28 mouse cellular contexts compared by ENCODE assay signal in genomic region chr2:16684529-16684928, GRCm38 (mm10).
DNase-seq lines count a peak whose midpoint lies in the region; ATAC-seq and TF ChIP-seq lines count a peak whose summit lies in the region.
"Had no signal": no experiment of that assay in that cellular context is flagged by ENCODE, and none has a peak within 500 bp of the region (broad histone marks: within the 10 kb centered on the region; RNA-seq: fewer than 3 reads in every experiment).

No protein-coding gene starts in this region.

- no peak overlapping the region for H3K4me3 ChIP-seq in lung, embryonic 15.5 days
- H3K4me3 ChIP-seq in heart, adult 2 months: no peak overlapping the region
- H3K4me3 ChIP-seq: embryonic facial prominence, embryonic 10.5 days; embryonic facial prominence, embryonic 13.5 days; erythroblast, embryonic 14.5 days; forebrain, embryonic 12.5 days; forebrain, embryonic 15.5 days; heart, embryonic 12.5 days; heart, embryonic 15.5 days; hindbrain, embryonic 10.5 days; hindbrain, embryonic 13.5 days had no signal

- TF ChIP-seq EP300 in heart, adult 2 months (IDR thresholded peaks at IDR 0.05; ENCODE audit: insufficient read depth, low read depth, low read length): no peak

- intact Hi-C loops in heart, adult 2 months (cut with DNase I): no loop called here

- no peaks in the 10 kb centered on the region for H3K9me3 ChIP-seq in lung, embryonic 15.5 days
- H3K9me3 ChIP-seq: embryonic facial prominence, embryonic 10.5 days; embryonic facial prominence, embryonic 13.5 days; forebrain, embryonic 12.5 days; forebrain, embryonic 15.5 days; heart, embryonic 12.5 days; heart, embryonic 15.5 days; hindbrain, embryonic 10.5 days; hindbrain, embryonic 13.5 days had no signal

- ATAC-seq in lung, embryonic 15.5 days (ENCODE audit: borderline replicate concordance, extremely low read depth, low FRiP score, low TSS enrichment): no peak
- ATAC-seq in megakaryocyte, adult 5-6 weeks (ENCODE audit: poor library complexity, severe bottlenecking): no peak
- ATAC-seq: activated CD4-positive, CD25-positive, alpha-beta regulatory T cell, adult 4 months; forebrain, embryonic 15.5 days; hindbrain, embryonic 16.5 days had no signal

- H3K4me2 ChIP-seq in lung, embryonic 15.5 days: no peak overlapping the region
- H3K4me2 ChIP-seq: embryonic facial prominence, embryonic 13.5 days; forebrain, embryonic 12.5 days; forebrain, embryonic 15.5 days; heart, embryonic 12.5 days; heart, embryonic 15.5 days; hindbrain, embryonic 13.5 days had no signal

- DNase-seq in cerebellum, postnatal 10 days: peak; percentile 6 to 8
- no peak for DNase-seq in cerebellum, adult 11-12 months
- DNase-seq in lung, adult 18-20 months: no peak
- peak; percentile 5 for DNase-seq in ovary, postnatal 14 days (ENCODE audit: low spot score)
- no peak for DNase-seq in ovary, postnatal 10 days (ENCODE audit: low spot score)
- no peak for DNase-seq in heart, adult 2 months
- DNase-seq: adrenal gland, adult 8-10 months; adrenal gland, postnatal 25 days; cerebellum, adult 2 months; cerebellum, adult 9-11 months; cerebellum, postnatal 36 days; embryo, embryonic 11 days; gastrocnemius, postnatal 10 days; heart, adult 11 months; heart, postnatal 36 days had no signal

- 41% methylated on average over 1 of the region's 1 CpGs for WGBS in lung, embryonic 15.5 days
- WGBS in heart, adult 2 months: 53% methylated on average over 1 of the region's 1 CpGs

- no peaks in the 10 kb centered on the region for H3K4me1 ChIP-seq in lung, embryonic 15.5 days
- no peaks in the 10 kb centered on the region for H3K4me1 ChIP-seq in heart, adult 2 months (ENCODE audit: control insufficient read depth, insufficient read depth, low read length)
- H3K4me1 ChIP-seq: embryonic facial prominence, embryonic 10.5 days; embryonic facial prominence, embryonic 13.5 days; forebrain, embryonic 12.5 days; forebrain, embryonic 15.5 days; heart, embryonic 12.5 days; heart, embryonic 15.5 days; hindbrain, embryonic 10.5 days; hindbrain, embryonic 13.5 days had no signal

- TF ChIP-seq POLR2A in heart, adult 2 months (IDR thresholded peaks at IDR 0.05; ENCODE audit: insufficient read depth, low read depth, low read length): no peak

- no peaks in the 10 kb centered on the region for H3K36me3 ChIP-seq in lung, embryonic 15.5 days
- no peaks in the 10 kb centered on the region for H3K36me3 ChIP-seq in heart, adult 2 months (ENCODE audit: control insufficient read depth, insufficient read depth, low read length)
- H3K36me3 ChIP-seq: embryonic facial prominence, embryonic 10.5 days; embryonic facial prominence, embryonic 13.5 days; forebrain, embryonic 12.5 days; forebrain, embryonic 15.5 days; heart, embryonic 12.5 days; heart, embryonic 15.5 days; hindbrain, embryonic 10.5 days; hindbrain, embryonic 13.5 days had no signal

- H3K27ac ChIP-seq in lung, embryonic 15.5 days: peak overlapping the region; percentile 53; the same call in 1 of the 2 replicates
- H3K27ac ChIP-seq in heart, adult 2 months: no peak overlapping the region
- H3K27ac ChIP-seq: embryonic facial prominence, embryonic 10.5 days; embryonic facial prominence, embryonic 13.5 days; forebrain, embryonic 12.5 days; forebrain, embryonic 15.5 days; heart, embryonic 15.5 days; hindbrain, embryonic 10.5 days; hindbrain, embryonic 13.5 days had no signal

- H3K79me2 ChIP-seq in heart, adult 2 months (replicated peaks; ENCODE audit: control insufficient read depth, insufficient read depth, low read length): no peaks in the 10 kb centered on the region

- H3K27me3 ChIP-seq in lung, embryonic 15.5 days: no peaks in the 10 kb centered on the region
- no peaks in the 10 kb centered on the region for H3K27me3 ChIP-seq in heart, adult 2 months (ENCODE audit: control insufficient read depth, insufficient read depth, low read length)
- H3K27me3 ChIP-seq: embryonic facial prominence, embryonic 13.5 days; forebrain, embryonic 12.5 days; forebrain, embryonic 15.5 days; heart, embryonic 12.5 days; heart, embryonic 15.5 days; hindbrain, embryonic 13.5 days had no signal

- no peak overlapping the region for H3K9ac ChIP-seq in lung, embryonic 15.5 days
- H3K9ac ChIP-seq in heart, adult 2 months (ENCODE audit: low read depth, low read length): no peak overlapping the region
- H3K9ac ChIP-seq: embryonic facial prominence, embryonic 13.5 days; forebrain, embryonic 12.5 days; forebrain, embryonic 15.5 days; heart, embryonic 12.5 days; heart, embryonic 15.5 days; hindbrain, embryonic 13.5 days had no signal

- TF ChIP-seq CTCF in heart, adult 2 months (IDR thresholded peaks at IDR 0.05): no peak

Comparison
In these comparisons a context has a peak if more than half of its experiments do, and no peak if none do; other contexts are left out.
1. DNase-seq: peak in cerebellum, postnatal 10 days (2 of 2) and ovary, postnatal 14 days (single experiment); none in cerebellum, adult 11-12 months (single experiment), lung, adult 18-20 months (0 of 2), ovary, postnatal 10 days (single experiment) and heart, adult 2 months (0 of 2).